Mouse (Mus musculus) MEL (cell line): ENCODE measurements around the gene Grin3b.

Experiments
- CTCF ChIP-seq, 3 experiments: IDR thresholded peaks in 2 of 3; conservative IDR thresholded peaks in 1 of 3; 2 replicates each; pipeline ENCODE4 v1.5.1; 2011 to 2012; ENCODE audit warnings: low read length in 3 of 3, low read depth in 2 of 3, mild to moderate bottlenecking in 2 of 3, improper control_type of control experiment in 1 of 3, inconsistent platforms in 1 of 3, mixed read lengths in 1 of 3, moderate library complexity in 1 of 3; ENCODE audit not compliant: control insufficient read depth in 1 of 3, insufficient read depth in 1 of 3, poor library complexity in 1 of 3, severe bottlenecking in 1 of 3
- EP300 ChIP-seq, 2 experiments: IDR thresholded peaks; 2 replicates each; pipeline ENCODE4 v1.6.1; 2011; ENCODE audit warnings: improper control_type of control experiment in 2 of 2, low read length in 2 of 2, low read depth in 1 of 2, mild to moderate bottlenecking in 1 of 2
- MAFK ChIP-seq: IDR thresholded peaks from 2 replicates; pipeline ENCODE4 v1.6.1; 2011; ENCODE audit warnings: low read depth, mild to moderate bottlenecking, low read length, improper control_type of control experiment, borderline replicate concordance
- MAX ChIP-seq: IDR thresholded peaks from 2 replicates; pipeline ENCODE4 v1.6.1; 2011; ENCODE audit warnings: low read length, improper control_type of control experiment
- MAZ ChIP-seq: IDR thresholded peaks from 2 replicates; pipeline ENCODE4 v1.6.1; 2012; ENCODE audit warnings: low read depth, mild to moderate bottlenecking, inconsistent platforms, low read length, improper control_type of control experiment
- MEF2A ChIP-seq: IDR thresholded peaks from 2 replicates; pipeline ENCODE4 v1.6.1; 2014; ENCODE audit warnings: low read depth, mild to moderate bottlenecking, inconsistent platforms, low read length, improper control_type of control experiment; ENCODE audit not compliant: poor library complexity, insufficient replicate concordance, severe bottlenecking; ENCODE audit errors: extremely low read depth
- POLR2A ChIP-seq, 2 experiments: IDR thresholded peaks; 2 replicates each; pipeline ENCODE4 v1.6.1; 2011 to 2012; ENCODE audit warnings: low read length in 2 of 2, mild to moderate bottlenecking in 2 of 2, control low read depth in 1 of 2, improper control_type of control experiment in 1 of 2, low read depth in 1 of 2, moderate library complexity in 1 of 2; ENCODE audit not compliant: control insufficient read depth in 1 of 2, insufficient read depth in 1 of 2, poor library complexity in 1 of 2
- SMC3 ChIP-seq: IDR thresholded peaks from 2 replicates; pipeline ENCODE4 v1.6.1; 2011; ENCODE audit warnings: low read depth, low read length, improper control_type of control experiment

GRCm38 (mm10) chr10:80014484-80015290 lies 44.2 kb downstream of the Grin3b start:
- TF ChIP-seq SMC3, result peak; percentile 47
- TF ChIP-seq CTCF (IDR thresholded peaks at IDR 0.05 in 2 of 3, conservative IDR thresholded peaks at IDR 0.05 in 1 of 3; ENCODE audit: control insufficient read depth in 1 of 3, insufficient read depth in 1 of 3, low read depth in 2 of 3, low read length in 3 of 3, poor library complexity in 1 of 3, severe bottlenecking in 1 of 3), result peak; percentile 43 to 64 (median 56)
- no peak for TF ChIP-seq MAZ
- no peak for TF ChIP-seq MAFK
- no peak for TF ChIP-seq EP300 (IDR thresholded peaks at IDR 0.05; ENCODE audit: low read depth in 1 of 2, low read length in 2 of 2)
- no peak for TF ChIP-seq MEF2A
- TF ChIP-seq MAX, result no peak
- no peak for TF ChIP-seq POLR2A (IDR thresholded peaks at IDR 0.05; ENCODE audit: control insufficient read depth in 1 of 2, insufficient read depth in 1 of 2, low read depth in 1 of 2, low read length in 2 of 2, poor library complexity in 1 of 2)
